Mouse (Mus musculus) CH12.LX (cell line): ENCODE data around the gene Iqsec3. TPM values are rescaled to one million over a fixed set of nuclear protein-coding genes. Genes with fewer than 3 reads are reported as not detected.
A peak's percentile ranks its signal among the peaks of the same experiment; 100 is the strongest.

Experiments used
- DNase-seq: peaks from one replicate; pipeline ENCODE4 v3.0.0-alpha.2; 2013; ENCODE audit errors: extremely low read depth
- H3K27ac ChIP-seq: 2 replicates; pipeline ENCODE4 v1.5.1; 2012; ENCODE audit warnings: low read depth, mild to moderate bottlenecking, control low read depth, moderate library complexity; ENCODE audit not compliant: insufficient read depth
- H3K27me3 ChIP-seq: replicated peaks from 2 replicates; pipeline ENCODE3; 2012; ENCODE audit warnings: inconsistent platforms
- H3K36me3 ChIP-seq, 2 experiments: replicated peaks in 1 of 2; 2 replicates each; pipeline versions ENCODE3 to v1.6.1; 2012; ENCODE audit warnings: inconsistent platforms in 1 of 2, low read length in 1 of 2, mild to moderate bottlenecking in 1 of 2, mixed read lengths in 1 of 2, moderate library complexity in 1 of 2; ENCODE audit not compliant: control insufficient read depth in 1 of 2, insufficient read depth in 1 of 2
- H3K4me1 ChIP-seq, 2 experiments: 2 replicates each; pipeline ENCODE4 v1.6.1; 2012; ENCODE audit warnings: inconsistent platforms in 1 of 2, moderate library complexity in 1 of 2; ENCODE audit not compliant: insufficient read depth in 2 of 2, control insufficient read depth in 1 of 2
- H3K4me2 ChIP-seq: 2 replicates; pipeline ENCODE4 v1.6.1; 2012; ENCODE audit warnings: low read depth, mild to moderate bottlenecking, control low read depth; ENCODE audit not compliant: poor library complexity, insufficient read depth, severe bottlenecking
- H3K4me3 ChIP-seq, 3 experiments: fragments of 150-350 bp in 1 of 3; sonication (generic) in 1 of 3; replicated peaks in 1 of 3; 2 replicates each; pipeline versions ENCODE3 to v1.5.1; 2011 to 2012; ENCODE audit warnings: low read depth in 2 of 3, low read length in 2 of 3, mild to moderate bottlenecking in 2 of 3, moderate library complexity in 2 of 3, control low read depth in 1 of 3, improper control_type of control experiment in 1 of 3, inconsistent platforms in 1 of 3, mixed read lengths in 1 of 3; ENCODE audit not compliant: poor library complexity in 1 of 3
- H3K79me2 ChIP-seq: replicated peaks from 2 replicates; pipeline ENCODE4 v1.6.1; 2012; ENCODE audit warnings: mild to moderate bottlenecking, moderate library complexity; ENCODE audit not compliant: control insufficient read depth, poor library complexity, insufficient read depth, severe bottlenecking; ENCODE audit errors: extremely low read depth
- H3K9ac ChIP-seq: 2 replicates; pipeline ENCODE4 v1.6.1; 2012; ENCODE audit warnings: low read depth, mild to moderate bottlenecking, control low read depth, moderate library complexity; ENCODE audit not compliant: insufficient read depth
- H3K9me3 ChIP-seq: replicated peaks from 2 replicates; pipeline ENCODE3; 2012; ENCODE audit warnings: low read length, inconsistent platforms, mixed read lengths
- BHLHE40 ChIP-seq: IDR thresholded peaks from 2 replicates; pipeline ENCODE4 v1.6.1; 2011; ENCODE audit warnings: mild to moderate bottlenecking, low read depth, low read length, improper control_type of control experiment
- CHD1 ChIP-seq: IDR thresholded peaks from 2 replicates; pipeline ENCODE4 v1.6.1; 2012; ENCODE audit warnings: low read depth, low read length, improper control_type of control experiment, inconsistent platforms
- CTCF ChIP-seq, 2 experiments: IDR thresholded peaks in 1 of 2; conservative IDR thresholded peaks in 1 of 2; 2 replicates each; pipeline ENCODE4 v1.5.1; 2011 to 2012; ENCODE audit warnings: low read depth in 2 of 2, low read length in 2 of 2, improper control_type of control experiment in 1 of 2, inconsistent platforms in 1 of 2, mild to moderate bottlenecking in 1 of 2, moderate library complexity in 1 of 2
- E2F4 ChIP-seq: IDR thresholded peaks from 2 replicates; pipeline ENCODE4 v1.6.1; 2011; ENCODE audit warnings: low read depth, low read length, improper control_type of control experiment; ENCODE audit not compliant: insufficient replicate concordance
- HCFC1 ChIP-seq: IDR thresholded peaks from 2 replicates; pipeline ENCODE4 v1.6.1; 2012; ENCODE audit warnings: low read depth, mild to moderate bottlenecking, inconsistent platforms, low read length, improper control_type of control experiment
- JUN ChIP-seq: IDR thresholded peaks from 2 replicates; pipeline ENCODE4 v1.6.1; 2011; ENCODE audit warnings: low read depth, mild to moderate bottlenecking, low read length, improper control_type of control experiment, moderate library complexity; ENCODE audit not compliant: insufficient read depth
- MAFK ChIP-seq: IDR thresholded peaks from 2 replicates; pipeline ENCODE4 v1.6.1; 2011; ENCODE audit warnings: low read length, improper control_type of control experiment; ENCODE audit not compliant: insufficient replicate concordance
- NELFE ChIP-seq: IDR thresholded peaks from 2 replicates; pipeline ENCODE4 v1.6.1; 2011; ENCODE audit warnings: low read depth, low read length, improper control_type of control experiment
- NRF1 ChIP-seq: IDR thresholded peaks from 2 replicates; pipeline ENCODE4 v1.6.1; 2014; ENCODE audit warnings: low read depth, mild to moderate bottlenecking, inconsistent platforms, low read length, improper control_type of control experiment, moderate library complexity
- RCOR1 ChIP-seq: conservative IDR thresholded peaks from 2 replicates; pipeline ENCODE4 v1.6.1; 2012; ENCODE audit warnings: low read depth, mild to moderate bottlenecking, inconsistent platforms, low read length, improper control_type of control experiment
- SIN3A ChIP-seq: IDR thresholded peaks from 2 replicates; pipeline ENCODE4 v1.6.1; 2012; ENCODE audit warnings: low read length, improper control_type of control experiment, inconsistent platforms
- UBTF ChIP-seq: IDR thresholded peaks from 2 replicates; pipeline ENCODE4 v1.6.1; 2012; ENCODE audit warnings: low read depth, mild to moderate bottlenecking, inconsistent platforms, low read length, improper control_type of control experiment, moderate library complexity
- ZMIZ1 ChIP-seq: IDR thresholded peaks from 2 replicates; pipeline ENCODE4 v1.6.1; 2012; ENCODE audit warnings: low read depth, mild to moderate bottlenecking, inconsistent platforms, low read length, improper control_type of control experiment
- dilution Hi-C: fragments of 300-500 bp; cut with MboI; formaldehyde crosslinking; loops from 2 replicates; pipeline ENCODE4 v1.14.3; 2020; ENCODE audit warnings: low sequenced_read_pairs; ENCODE audit not compliant: extremely low pct_unique_long_range_greater_than_20kb, extremely low pct_ligation_motif_present
- in situ Hi-C: fragments of 300-500 bp; cut with MboI; formaldehyde crosslinking; loops from 3 replicates; pipeline ENCODE4 v1.14.3; 2019; ENCODE audit warnings: low sequenced_read_pairs, low pct_ligation_motif_present, low pct_unique_long_range_greater_than_20kb, mixed read lengths
- polyA plus RNA-seq: library from polyadenylated mRNA; unstranded; fragments of >175 nt; gene quantifications from 2 replicates; pipeline ENCODE4 v1.2.1, GENCODE M21; 2012; ENCODE audit warnings: low read depth; ENCODE audit not compliant: insufficient read length
- total RNA-seq, 2 experiments: library from RNA; depleted of rRNA; stranded (reverse); fragments of 300-350 nt in 1 of 2; fragments of >200 nt in 1 of 2; gene quantifications; 2 replicates each; pipeline ENCODE4 v1.2.3; 2012 to 2014

The Iqsec3 gene
- total and polyA plus RNA-seq, 3 experiments, result not detected

- in situ Hi-C loops, result no loop called here
- no peaks in the 10 kb centered on the region for H3K27me3 ChIP-seq
- H3K36me3 ChIP-seq, result peaks cover 0 to 7% of the 10 kb centered on the region in 2 experiments
- peaks cover 20 to 49% of the 10 kb centered on the region in 2 experiments for H3K4me1 ChIP-seq
- H3K9me3 ChIP-seq, result no peaks in the 10 kb centered on the region
- H3K4me3 ChIP-seq, result peak overlapping the region in 1 of 3 experiments; percentile 44
- dilution Hi-C loops, result no loop called here
- peak overlapping the region; percentile 92 for H3K4me2 ChIP-seq
- TF ChIP-seq ZMIZ1 (no peak), CHD1 (no peak), RCOR1 (no peak), CTCF (conservative IDR thresholded peaks at IDR 0.05 in 1 of 2, IDR thresholded peaks at IDR 0.05 in 1 of 2; ENCODE audit: low read depth in 2 of 2, low read length in 2 of 2) (no peak), NELFE (no peak), HCFC1 (no peak), E2F4 (no peak), MAFK (no peak), BHLHE40 (no peak), JUN (no peak), UBTF (no peak)
- TF ChIP-seq, all 38 proteins: peak for 0
- peak; percentile 53 for DNase-seq
- Histone ChIP-seq H3K9ac (no peak overlapping the region), H3K79me2 (no peaks in the 10 kb centered on the region), H3K27ac (no peak overlapping the region)
These were observed 129.7 kb downstream of the Iqsec3 start for GRCm38 (mm10) chr6:121343771-121344123.

- no peak within 1 kb of the TSS for H3K27ac ChIP-seq
- peak within 1 kb of the TSS; percentile 92 for H3K4me2 ChIP-seq
- no peaks in the 10 kb centered on the region for H3K9me3 ChIP-seq
- peak; percentile 70 for DNase-seq
- peaks cover 20 to 55% of the 10 kb centered on the region in 2 experiments for H3K4me1 ChIP-seq
- in situ Hi-C loops, result no loop called here
- dilution Hi-C loops, result no loop called here
- peak within 1 kb of the TSS in 2 of 3 experiments; percentile 31 to 44 for H3K4me3 ChIP-seq
- no peak within 1 kb of the TSS for H3K9ac ChIP-seq
- no peaks in the 10 kb centered on the region for H3K79me2 ChIP-seq
- no peaks in the 10 kb centered on the region for H3K27me3 ChIP-seq
- TF ChIP-seq SIN3A (no peak), NRF1 (peak; percentile 75)
- H3K36me3 ChIP-seq, result peaks cover 0 to 12% of the 10 kb centered on the region in 2 experiments
These were observed 130.3 kb downstream of the Iqsec3 start, which contains the start of gene Slc6a12 for GRCm38 (mm10) chr6:121343026-121343770. Slc6a12 (plus strand) TSS chr6:121343076.
